Mouse (Mus musculus) left cerebral cortex, postnatal 4 days (tissue): ENCODE measurements at regions not wholly inside any gene's neighbourhood (a gene's known extent, or its start where the extent isn't known, plus 50 kb on each side); places are given as distances from the start of the nearest gene placed in this dataset.
"Not testable (repeated sequence)": the region's sequence is repeated elsewhere in the genome, so short reads cannot be mapped to it uniquely, and the experiment has no call there.

Source experiments
- DNase-seq: peaks from one replicate; pipeline ENCODE4 v3.0.0-alpha.2; 2022
- intact Hi-C: fragments of 180-260 bp; cut with DNase I; formaldehyde crosslinking; loops from one replicate; pipeline ENCODE4 v1.15.1; 2025

GRCm38 (mm10) chr1:80969927-80970326 lies 106.8 kb upstream of the Nyap2 start:
- intact Hi-C loops, result no loop called here
- no peak for DNase-seq

DNA sequence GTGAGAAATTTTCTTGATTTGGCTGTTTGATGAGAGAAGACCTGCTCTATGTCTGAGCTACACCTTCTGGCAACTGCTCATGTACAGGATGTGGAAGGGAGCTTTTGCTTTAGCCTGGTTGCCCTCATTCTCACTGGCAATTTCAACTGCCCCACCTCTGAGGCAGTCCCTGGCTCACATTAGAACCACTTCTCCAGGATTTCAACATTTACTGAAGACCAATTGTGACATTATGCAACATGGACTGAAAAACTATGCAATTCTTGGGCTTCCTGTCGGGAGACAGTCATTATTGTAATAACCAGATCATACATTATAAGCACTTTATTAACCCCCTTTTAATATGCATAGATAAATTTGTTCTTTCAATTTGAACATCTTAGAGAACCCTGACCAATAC lies 107.6 kb upstream of the Nyap2 start:
- no peak for DNase-seq

DNA sequence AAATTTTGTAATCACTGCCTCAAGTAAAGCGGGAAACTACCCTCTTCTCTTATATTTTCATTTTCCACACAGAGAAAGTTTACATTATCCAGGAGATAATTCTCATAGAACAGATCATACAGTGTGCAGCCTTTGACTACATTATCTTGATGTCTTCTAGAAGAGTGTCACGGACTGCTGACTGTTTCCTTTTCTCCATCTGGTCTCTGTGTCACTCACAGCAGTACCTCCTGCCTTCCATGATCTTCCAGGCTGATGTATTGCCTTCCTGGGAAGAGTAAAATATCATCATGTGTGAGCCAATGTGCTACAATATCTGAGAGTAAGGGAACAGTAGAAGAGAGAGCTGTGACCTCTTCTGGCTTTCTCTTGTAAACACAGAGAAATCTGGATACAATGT lies 111.0 kb upstream of the Nyap2 start:
- no peak for DNase-seq
- intact Hi-C loops, result no loop called here

More for the DNA sequence above, 107.6 kb upstream of the Nyap2 start:
- intact Hi-C loops, result no loop called here

DNA sequence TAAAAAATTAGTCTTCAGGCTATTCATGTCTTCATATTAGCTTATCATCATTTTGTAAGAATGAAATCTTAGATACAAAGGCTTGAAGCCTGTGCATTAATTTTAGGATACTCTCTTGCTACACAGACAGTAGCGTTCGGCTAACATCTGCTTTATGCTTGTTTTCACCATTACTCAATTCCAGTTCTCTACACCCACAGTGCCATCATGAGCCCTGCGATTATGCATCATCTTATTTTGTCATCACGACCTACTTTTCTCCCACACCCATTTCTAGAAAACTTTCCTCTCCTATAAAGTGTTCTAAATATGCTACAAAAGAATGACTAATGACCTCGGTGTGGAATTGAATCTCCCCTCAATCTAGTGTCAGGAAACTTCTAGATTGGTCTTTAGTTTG lies 112.4 kb upstream of the Nyap2 start:
- DNase-seq, result no peak
- intact Hi-C loops, result no loop called here

- intact Hi-C loops, result no loop called here
- DNase-seq, result peak; percentile 34
These were observed 112.9 kb upstream of the Nyap2 start for GRCm38 (mm10) chr1:80963838-80964237.

- intact Hi-C loops, result no loop called here
- peak; percentile 49 for DNase-seq
These were observed 126.3 kb upstream of the Nyap2 start for GRCm38 (mm10) chr1:80950406-80950805.

DNA sequence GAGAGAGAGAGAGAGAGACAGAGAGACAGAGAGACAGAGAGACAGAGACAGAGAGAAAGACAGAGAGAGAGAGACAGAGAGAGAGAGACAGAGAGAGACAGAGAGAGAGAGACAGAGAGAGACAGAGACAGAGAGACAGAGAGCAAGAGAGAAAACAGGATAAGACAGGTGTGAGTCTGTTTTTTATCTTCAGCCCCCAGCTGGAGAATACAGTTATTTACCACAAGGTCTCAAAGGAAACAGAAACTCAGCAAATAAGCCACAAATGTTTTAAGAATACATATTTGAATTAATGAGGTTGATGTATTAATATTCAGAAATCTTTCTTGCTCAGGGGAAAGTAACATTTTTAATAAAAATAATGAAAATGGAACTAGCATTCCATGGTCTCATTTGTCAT lies 130.7 kb upstream of the Nyap2 start:
- DNase-seq, intact Hi-C loops: not testable (repeated sequence)

DNA sequence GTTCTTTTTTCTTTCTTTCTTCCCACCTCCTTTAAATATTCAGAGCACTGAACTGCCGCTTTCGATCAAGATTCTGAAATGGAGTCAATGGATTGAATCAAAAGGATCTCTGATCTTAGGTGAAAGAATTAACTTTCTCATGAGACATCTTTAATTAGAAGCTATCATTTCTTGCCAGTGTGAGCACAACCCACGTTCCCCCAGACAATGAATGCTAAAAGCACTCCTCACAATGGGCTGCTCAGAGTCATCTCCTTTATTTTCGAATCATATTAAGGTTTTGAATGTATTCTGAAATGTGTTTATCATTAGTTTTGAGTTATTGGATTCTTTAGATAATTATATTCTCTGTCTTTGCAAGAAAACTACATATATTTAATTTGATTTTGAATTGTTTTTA lies 137.4 kb upstream of the Nyap2 start:
- intact Hi-C loops, result no loop called here
- no peak for DNase-seq

DNA sequence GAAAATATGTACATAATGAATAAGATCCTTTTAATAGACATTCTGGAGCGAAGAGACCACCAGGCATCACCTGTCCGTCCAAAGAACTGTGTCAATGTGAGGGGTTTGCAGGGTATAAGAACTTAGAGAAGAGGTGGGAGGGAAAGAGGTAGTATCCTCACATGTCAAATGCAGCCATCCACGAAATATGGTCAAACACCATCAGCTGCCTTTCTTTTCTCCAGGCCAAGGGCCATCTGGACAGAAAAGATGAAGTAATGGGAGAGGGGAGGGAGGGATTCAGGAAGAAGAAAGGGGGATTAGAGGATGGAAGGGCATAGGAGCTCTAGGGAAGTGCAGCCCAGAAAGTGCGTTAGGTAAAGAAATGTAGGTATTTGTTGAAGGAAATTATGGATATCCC lies 141.0 kb upstream of the Dock10 start:
- intact Hi-C loops, result no loop called here
- DNase-seq, result peak; percentile 20

- intact Hi-C loops, result no loop called here
- no peak for DNase-seq
These were observed 116.0 kb upstream of the Dock10 start for GRCm38 (mm10) chr1:80874140-80874849.

DNA sequence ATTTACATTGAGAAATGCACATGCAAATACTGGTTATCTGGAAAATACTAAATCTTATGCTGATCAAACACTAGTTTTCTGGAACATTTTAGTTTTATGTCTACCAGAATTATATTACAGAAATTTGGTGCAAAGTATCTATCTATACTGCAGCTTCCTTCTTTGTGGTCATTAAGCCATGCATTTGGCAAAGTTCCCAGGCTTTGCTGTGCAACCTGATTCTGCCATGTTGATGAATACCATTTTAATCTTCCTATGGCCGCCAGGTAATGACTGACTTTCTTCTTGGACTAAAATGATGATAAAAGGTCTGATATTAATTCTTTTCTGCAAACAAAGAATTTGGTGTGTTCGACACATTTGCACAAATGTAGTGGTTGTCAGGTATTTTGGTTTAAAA lies 115.3 kb upstream of the Dock10 start:
- DNase-seq, result peak; percentile 13
- intact Hi-C loops, result no loop called here

GRCm38 (mm10) chr1:80868805-80869204 lies 110.5 kb upstream of the Dock10 start:
- no peak for DNase-seq
- intact Hi-C loops, result no loop called here

DNA sequence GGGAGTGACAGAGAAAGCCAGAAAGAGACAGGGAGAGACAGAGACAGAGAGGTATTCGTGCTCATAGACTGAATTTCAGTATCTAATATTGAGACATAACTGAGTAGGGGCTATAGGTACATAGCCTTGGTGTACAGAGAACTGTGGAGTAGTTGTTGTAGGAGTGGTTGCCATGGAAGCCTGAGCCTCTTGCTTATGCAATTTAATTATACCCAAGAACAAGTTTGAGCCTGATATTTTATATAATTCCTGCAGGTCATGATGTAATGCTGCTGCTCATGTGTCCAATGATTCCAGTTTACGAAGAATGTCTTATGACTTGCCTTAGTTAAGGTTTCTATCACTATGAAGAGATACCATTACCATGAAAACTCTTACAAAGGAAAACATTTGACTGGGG lies 98.7 kb upstream of the Dock10 start:
- DNase-seq, result no peak
- intact Hi-C loops, result no loop called here

- DNase-seq, result no peak
- intact Hi-C loops, result no loop called here
These were observed 96.8 kb upstream of the Dock10 start for GRCm38 (mm10) chr1:80854945-80855656.

DNA sequence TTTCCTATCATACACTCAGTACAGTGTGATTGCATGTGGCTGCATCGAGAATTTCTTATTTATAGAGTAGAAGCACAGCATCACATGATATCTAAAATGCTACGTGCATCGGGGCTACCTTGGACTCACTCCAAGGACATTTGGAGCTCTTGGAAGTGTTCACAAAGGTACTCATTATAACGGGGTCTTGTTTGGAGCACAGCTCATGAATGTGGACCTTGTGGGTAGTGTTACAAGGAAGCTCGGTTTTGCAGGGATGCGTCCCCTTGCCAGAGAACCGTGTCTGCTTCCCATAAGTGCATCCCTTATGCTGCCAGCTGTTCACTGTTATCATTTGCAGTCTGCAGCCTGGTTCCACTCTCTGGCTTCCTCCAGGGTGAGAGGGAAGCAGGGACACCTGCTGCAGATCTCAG lies 96.0 kb upstream of the Dock10 start:
- DNase-seq, result peak; percentile 44
- intact Hi-C loops, result no loop called here

DNA sequence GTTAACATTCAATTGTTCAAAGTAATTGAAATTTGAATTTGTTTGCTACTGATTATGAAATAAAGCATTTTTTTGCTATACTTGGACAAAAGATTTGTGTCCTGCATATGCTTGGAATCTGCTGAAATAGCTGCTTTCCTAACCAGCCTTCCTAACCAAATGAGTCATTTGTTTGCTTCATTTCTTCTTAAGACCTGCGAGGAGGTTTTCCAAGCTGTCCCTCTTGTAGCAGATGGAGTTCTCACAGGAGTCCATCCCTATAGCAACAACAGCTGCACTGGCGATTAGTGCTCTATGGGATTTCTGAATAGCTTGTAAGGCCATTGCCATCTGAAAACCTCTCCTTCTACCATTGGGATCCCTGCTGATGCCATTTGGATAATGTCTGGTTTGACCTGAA lies 94.4 kb upstream of the Dock10 start:
- peak; percentile 31 for DNase-seq
- intact Hi-C loops, result no loop called here

DNA sequence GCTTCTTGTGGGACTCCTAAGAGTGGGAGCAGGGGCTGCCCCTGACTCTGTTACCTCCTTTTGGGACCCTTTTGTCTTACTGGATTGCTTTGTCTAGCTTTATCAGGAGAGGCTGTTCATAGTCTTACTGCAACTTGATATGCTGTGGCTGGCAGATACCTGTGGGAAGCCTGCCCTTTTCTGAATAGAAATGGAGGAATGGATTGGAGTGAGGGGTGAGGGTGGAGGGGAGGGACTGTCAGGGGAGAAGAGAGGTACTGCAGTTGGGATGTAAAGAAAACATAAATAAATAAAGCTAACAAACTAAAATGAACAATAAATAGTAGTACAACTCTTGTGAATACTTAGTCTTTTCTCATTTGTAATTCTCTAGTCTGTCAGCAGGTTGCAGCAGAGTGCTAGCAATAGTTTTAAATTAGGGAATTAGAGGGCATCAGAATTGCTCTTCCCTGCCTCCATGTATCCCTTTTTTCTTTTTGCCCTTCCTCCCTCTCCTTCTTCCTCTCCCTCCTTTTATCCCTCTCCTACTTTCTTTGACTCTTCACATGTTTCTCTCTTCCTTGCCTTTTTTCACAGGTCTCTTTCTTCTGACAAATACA lies 72.0 kb upstream of the Dock10 start:
- no peak for DNase-seq
- intact Hi-C loops, result loop anchor here (5.0 to 10.0 kb wide), 3 partner anchors 245 to 1465 kb away; partner anchors contain the start of genes Irs1 and Nyap2

DNA sequence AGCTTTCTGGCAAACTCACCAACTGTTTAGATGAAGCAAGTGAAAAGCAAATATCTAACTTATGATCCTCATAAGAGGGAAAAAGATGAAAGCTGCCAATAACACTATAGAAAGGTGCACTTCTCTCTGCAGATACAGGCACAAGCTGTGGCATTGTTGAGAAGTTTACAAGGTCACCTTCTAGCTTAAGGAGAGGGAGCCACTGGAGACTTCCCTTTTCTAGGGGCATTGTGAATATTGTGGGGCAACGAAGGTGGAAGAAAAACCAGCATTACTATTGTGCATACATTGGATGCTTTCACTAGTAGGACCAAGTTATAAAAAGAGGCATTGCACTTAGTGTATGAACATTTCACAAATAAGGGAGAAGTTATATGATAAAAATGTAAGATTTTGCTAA lies 68.1 kb upstream of the Dock10 start:
- no peak for DNase-seq
- intact Hi-C loops, result no loop called here

- intact Hi-C loops, result no loop called here
- DNase-seq, result no peak
These were observed 65.6 kb upstream of the Dock10 start for GRCm38 (mm10) chr1:80823953-80824352.

- intact Hi-C loops, result no loop called here
- DNase-seq, result no peak
These were observed 63.9 kb upstream of the Dock10 start for GRCm38 (mm10) chr1:80822185-80822584.

- no peak for DNase-seq
- intact Hi-C loops, result no loop called here
These were observed 54.6 kb upstream of the Dock10 start for GRCm38 (mm10) chr1:80812906-80813305.
